Mouse (Mus musculus) cerebellum, adult 2 months (tissue): ENCODE data around the gene Phkg1. TPM values are rescaled to one million over a fixed set of nuclear protein-coding genes. Genes with fewer than 3 reads are reported as not detected.
A peak's percentile ranks its signal among the peaks of the same experiment; 100 is the strongest.

ENCODE experiments used
- DNase-seq, 2 experiments: peaks; one replicate each; pipeline ENCODE4 v3.0.0; 2021
- H3K27ac ChIP-seq: fragments of 200-500 bp; 2 replicates; pipeline ENCODE4 v1.5.1; 2012; ENCODE audit warnings: low read length, control low read depth, inconsistent platforms; ENCODE audit not compliant: insufficient read depth
- H3K27me3 ChIP-seq: fragments of 200-500 bp; 2 replicates; pipeline ENCODE4 v1.6.1; 2012; ENCODE audit warnings: inconsistent platforms, mild to moderate bottlenecking, low read length, moderate library complexity; ENCODE audit not compliant: control insufficient read depth, insufficient read depth
- H3K4me1 ChIP-seq: fragments of 200-500 bp; 2 replicates; pipeline ENCODE4 v1.6.1; 2011; ENCODE audit warnings: low read length; ENCODE audit not compliant: control insufficient read depth, insufficient read depth
- H3K4me3 ChIP-seq: fragments of 200-500 bp; replicated peaks from 2 replicates; pipeline ENCODE3; 2011; ENCODE audit warnings: mild to moderate bottlenecking, low read depth, low read length, control low read depth; ENCODE audit not compliant: insufficient read depth
- CTCF ChIP-seq: fragments of 200-500 bp; IDR thresholded peaks from 2 replicates; pipeline ENCODE4 v1.5.1; 2011; ENCODE audit warnings: low read depth, mild to moderate bottlenecking, control low read depth, low read length, moderate library complexity, borderline replicate concordance; ENCODE audit not compliant: insufficient read depth
- POLR2A ChIP-seq: fragments of 200-500 bp; IDR thresholded peaks from 2 replicates; pipeline ENCODE4 v1.6.1; 2011; ENCODE audit warnings: low read length, control low read depth, borderline replicate concordance; ENCODE audit not compliant: insufficient read depth
- WGBS: fragments of 180-500 bp; shearing (Covaris S2); methylation state at CpG from one replicate; pipeline ENCODE4 v1.1.7; 2018; 5-methylcytosine and 5-hydroxymethylcytosine counted together
- polyA plus RNA-seq: library from polyadenylated mRNA; depleted of rRNA; stranded (reverse); fragments of >200 nt; gene quantifications from 2 replicates; pipeline ENCODE4 v1.2.3, GENCODE M21; 2012

The Phkg1 gene
- polyA plus RNA-seq, 1 experiment: 34.8 TPM

- DNase-seq: no peak
- 75% methylated on average over 11 of the region's 11 CpGs for WGBS
- no peaks in the 10 kb centered on the region for H3K4me1 ChIP-seq
- TF ChIP-seq POLR2A (no peak), CTCF (no peak)
- no peak overlapping the region for H3K27ac ChIP-seq
- no peak overlapping the region for H3K4me3 ChIP-seq
- no peaks in the 10 kb centered on the region for H3K27me3 ChIP-seq
These were observed 23.3 kb downstream of the Phkg1 start for GRCm38 (mm10) chr5:129875098-129875497.

GRCm38 (mm10) chr5:129873942-129874341 lies 24.4 kb downstream of the Phkg1 start:
- no peak for DNase-seq
- TF ChIP-seq CTCF: no peak
- TF ChIP-seq POLR2A: no peak
- no peaks in the 10 kb centered on the region for H3K27me3 ChIP-seq
- WGBS: 80% methylated on average over 12 of the region's 12 CpGs
- no peak overlapping the region for H3K27ac ChIP-seq
- H3K4me1 ChIP-seq: no peaks in the 10 kb centered on the region
- no peak overlapping the region for H3K4me3 ChIP-seq

- TF ChIP-seq CTCF (no peak), POLR2A (no peak)
These were observed 27.1 kb downstream of the Phkg1 start for GRCm38 (mm10) chr5:129871238-129871637.

GRCm38 (mm10) chr5:129869238-129869995 lies 28.9 kb downstream of the Phkg1 start:
- Histone ChIP-seq H3K27me3 (no peaks in the 10 kb centered on the region), H3K27ac (no peak overlapping the region), H3K4me3 (no peak overlapping the region), H3K4me1 (no peaks in the 10 kb centered on the region)
- WGBS: 88% methylated on average over 19 of the region's 19 CpGs
- TF ChIP-seq POLR2A (no peak), CTCF (no peak)
- no peak for DNase-seq

More at GRCm38 (mm10) chr5:129871238-129871637, 27.1 kb downstream of the Phkg1 start:
- H3K27me3 ChIP-seq: no peaks in the 10 kb centered on the region
- H3K4me3 ChIP-seq: no peak overlapping the region
- no peaks in the 10 kb centered on the region for H3K4me1 ChIP-seq
- DNase-seq: no peak
- no peak overlapping the region for H3K27ac ChIP-seq
- WGBS: 87% methylated on average over 2 of the region's 2 CpGs

- Histone ChIP-seq H3K4me1 (no peaks in the 10 kb centered on the region), H3K27me3 (no peaks in the 10 kb centered on the region), H3K27ac (no peak overlapping the region), H3K4me3 (no peak overlapping the region)
- WGBS: 76% methylated on average over 12 of the region's 12 CpGs
- DNase-seq: no peak
- TF ChIP-seq CTCF (no peak), POLR2A (no peak)
These were observed 32.5 kb downstream of the Phkg1 start for GRCm38 (mm10) chr5:129865841-129866240.

- peak in 1 of 2 experiments; percentile 42 for DNase-seq
- WGBS: 6% methylated on average over 18 of the region's 18 CpGs
- TF ChIP-seq POLR2A (no peak), CTCF (peak; percentile 23; the same call in 1 of the 2 replicates)
- Histone ChIP-seq H3K27me3 (no peaks in the 10 kb centered on the region), H3K4me1 (no peaks in the 10 kb centered on the region), H3K4me3 (no peak overlapping the region), H3K27ac (no peak overlapping the region)
These were observed 33.9 kb downstream of the Phkg1 start for GRCm38 (mm10) chr5:129864467-129864866.

GRCm38 (mm10) chr5:129862325-129862724 lies 36.0 kb downstream of the Phkg1 start:
- no peak for DNase-seq
- 96% methylated on average over 6 of the region's 6 CpGs for WGBS
- no peak for TF ChIP-seq POLR2A
- TF ChIP-seq CTCF: no peak
- no peaks in the 10 kb centered on the region for H3K27me3 ChIP-seq
- H3K4me3 ChIP-seq: no peak overlapping the region
- H3K27ac ChIP-seq: no peak overlapping the region
- H3K4me1 ChIP-seq: no peaks in the 10 kb centered on the region

- WGBS: 86% methylated on average over 5 of the region's 5 CpGs
- no peak for DNase-seq
- H3K27ac ChIP-seq: no peak overlapping the region
- H3K27me3 ChIP-seq: no peaks in the 10 kb centered on the region
- no peak overlapping the region for H3K4me3 ChIP-seq
- no peak; the same call in 1 of the 2 replicates for TF ChIP-seq CTCF
- no peak for TF ChIP-seq POLR2A
- H3K4me1 ChIP-seq: no peaks in the 10 kb centered on the region
These were observed 41.9 kb downstream of the Phkg1 start for GRCm38 (mm10) chr5:129856414-129856813.
